Mouse (Mus musculus) heart, adult 2 months (tissue): ENCODE results near the gene Gm10643. TPM values are rescaled to one million over a fixed set of nuclear protein-coding genes. Genes with fewer than 3 reads are reported as not detected.
A peak's percentile ranks its signal among the peaks of the same experiment; 100 is the strongest.

ENCODE experiments used
- DNase-seq, 2 experiments: peaks; one replicate each; pipeline ENCODE4 v3.0.0; 2021
- H3K27ac ChIP-seq: fragments of 200-600 bp; 2 replicates; pipeline ENCODE4 v1.8.1; 2022
- H3K27me3 ChIP-seq: fragments of 200-500 bp; 2 replicates; pipeline ENCODE4 v1.6.1; 2012; ENCODE audit warnings: mild to moderate bottlenecking, low read length, inconsistent platforms, mixed read lengths; ENCODE audit not compliant: control insufficient read depth, insufficient read depth
- H3K36me3 ChIP-seq: fragments of 200-500 bp; 2 replicates; pipeline ENCODE4 v1.6.1; 2012; ENCODE audit warnings: low read length, inconsistent platforms; ENCODE audit not compliant: control insufficient read depth, insufficient read depth
- H3K4me1 ChIP-seq: fragments of 200-500 bp; 2 replicates; pipeline ENCODE4 v1.6.1; 2011; ENCODE audit warnings: low read length; ENCODE audit not compliant: control insufficient read depth, insufficient read depth
- H3K4me3 ChIP-seq: fragments of 200-600 bp; 2 replicates; pipeline ENCODE4 v1.8.1; 2022
- H3K79me2 ChIP-seq: fragments of 200-500 bp; replicated peaks from 2 replicates; pipeline ENCODE4 v1.6.1; 2012; ENCODE audit warnings: mild to moderate bottlenecking, inconsistent platforms, low read length, moderate library complexity, mixed read lengths; ENCODE audit not compliant: control insufficient read depth, insufficient read depth
- H3K9ac ChIP-seq: fragments of 200-500 bp; 2 replicates; pipeline ENCODE4 v1.6.1; 2012; ENCODE audit warnings: low read depth, mild to moderate bottlenecking, control low read depth, inconsistent platforms, low read length, mixed read lengths
- CTCF ChIP-seq: fragments of 200-600 bp; IDR thresholded peaks from 2 replicates; pipeline ENCODE4 v1.8.1; 2022; ENCODE audit warnings: antibody characterized with exemption, mild to moderate bottlenecking, moderate library complexity
- EP300 ChIP-seq: fragments of 200-500 bp; IDR thresholded peaks from 2 replicates; pipeline ENCODE4 v1.6.1; 2011; ENCODE audit warnings: low read depth, low read length, control low read depth; ENCODE audit not compliant: insufficient read depth
- POLR2A ChIP-seq: fragments of 200-500 bp; IDR thresholded peaks from 2 replicates; pipeline ENCODE4 v1.6.1; 2011; ENCODE audit warnings: mild to moderate bottlenecking, low read depth, low read length, control low read depth; ENCODE audit not compliant: insufficient read depth
- WGBS: fragments of 180-500 bp; shearing (Covaris S2); methylation state at CpG from one replicate; pipeline ENCODE4 v1.1.7; 2018; 5-methylcytosine and 5-hydroxymethylcytosine counted together
- intact Hi-C: fragments of 180-260 bp; cut with DNase I; formaldehyde crosslinking; loops from one replicate; pipeline ENCODE4 v1.15.1; 2025
- polyA plus RNA-seq: library from polyadenylated mRNA; depleted of rRNA; stranded (reverse); fragments of >200 nt; gene quantifications from 2 replicates; pipeline ENCODE4 v1.2.3, GENCODE M21; 2012
- total RNA-seq, 2 experiments: library from RNA; stranded (reverse); gene quantifications; 2 replicates each; pipeline ENCODE4 v1.2.3; 2021

Gene Gm10643
- total and polyA plus RNA-seq, 3 experiments: 2.1 to 4.8 (median 3.6) TPM

DNA sequence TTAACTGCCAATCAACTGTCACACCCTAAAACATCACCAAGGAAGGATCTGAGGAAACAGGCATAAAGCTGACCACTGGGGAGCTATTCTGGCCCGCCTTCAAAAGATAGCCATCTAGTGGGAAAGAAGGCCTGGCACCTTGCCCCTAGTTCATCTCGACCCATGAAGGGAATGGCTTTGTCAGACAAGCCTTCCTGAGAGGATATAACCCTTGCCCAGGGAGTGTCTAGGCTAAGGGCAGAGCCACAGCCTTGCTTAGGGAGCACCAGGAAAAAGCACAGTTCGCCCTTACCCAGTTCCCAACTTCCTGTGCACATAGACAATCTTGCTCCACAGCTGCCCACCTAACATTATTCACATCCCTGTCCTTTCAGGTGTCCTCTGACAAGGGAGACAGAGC lies 38.7 kb upstream of the Gm10643 start:
- intact Hi-C loops: loop anchor here (1.0 kb wide), 1 partner anchor 60 kb away; no protein-coding TSS in a partner anchor
- no peaks in the 10 kb centered on the region for H3K27me3 ChIP-seq
- WGBS: 20% methylated on average over 3 of the region's 3 CpGs
- H3K79me2 ChIP-seq: peaks cover 1% of the 10 kb centered on the region; the same call in 1 of the 2 replicates
- no peaks in the 10 kb centered on the region for H3K36me3 ChIP-seq
- H3K4me3 ChIP-seq: no peak overlapping the region
- H3K27ac ChIP-seq: no peak overlapping the region
- H3K4me1 ChIP-seq: peaks cover 5% of the 10 kb centered on the region
- TF ChIP-seq POLR2A (no peak), EP300 (no peak), CTCF (no peak)
- peak in 1 of 2 experiments; percentile 5 for DNase-seq
- peak overlapping the region; percentile 21; the same call in 1 of the 2 replicates for H3K9ac ChIP-seq

DNA sequence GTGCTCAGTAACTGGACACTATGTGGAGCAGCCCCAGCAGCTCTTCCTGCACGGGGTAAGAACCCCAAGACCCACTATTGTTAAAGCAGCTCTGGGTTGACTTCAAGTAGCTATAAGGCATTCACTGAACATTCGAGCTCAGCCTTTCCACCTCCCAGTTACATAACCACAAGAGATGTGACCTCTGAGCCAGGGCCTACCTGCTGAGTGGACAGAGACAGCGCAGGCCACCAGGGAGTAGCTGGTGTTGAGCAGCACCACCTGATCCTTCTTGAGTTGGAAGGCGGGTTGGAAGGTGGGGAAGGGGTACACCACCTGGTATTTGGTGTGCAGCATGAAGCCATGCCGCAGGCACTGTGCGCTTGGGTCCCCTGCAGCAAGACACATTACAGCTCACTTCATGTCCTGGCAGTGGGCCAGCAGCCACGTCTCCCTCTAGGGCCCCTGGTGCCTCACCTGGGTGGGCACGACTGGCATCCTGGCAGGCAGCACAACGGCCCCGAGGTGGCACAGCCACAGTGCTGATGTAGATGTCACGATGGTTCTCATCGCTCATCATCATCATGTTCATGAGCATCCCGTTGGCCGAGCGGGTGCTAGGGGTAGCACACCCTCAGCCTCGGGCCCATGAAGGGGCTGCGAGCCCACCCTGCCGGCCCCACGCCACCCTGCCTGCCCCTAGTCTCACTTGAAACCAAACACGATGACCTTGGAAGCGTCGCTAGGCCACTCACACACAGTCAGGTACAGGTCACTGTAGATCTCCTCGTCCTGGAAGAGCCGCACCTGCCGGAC lies 36.7 kb upstream of the Gm10643 start:
- no peaks in the 10 kb centered on the region for H3K27me3 ChIP-seq
- DNase-seq: no peak
- no peak overlapping the region for H3K27ac ChIP-seq
- no peaks in the 10 kb centered on the region for H3K36me3 ChIP-seq
- WGBS: 92% methylated on average over 25 of the region's 25 CpGs
- intact Hi-C loops: no loop called here
- H3K4me3 ChIP-seq: no peak overlapping the region
- H3K9ac ChIP-seq: no peak overlapping the region
- peaks cover 5% of the 10 kb centered on the region for H3K4me1 ChIP-seq
- H3K79me2 ChIP-seq: peaks cover 1% of the 10 kb centered on the region; the same call in 1 of the 2 replicates
- TF ChIP-seq CTCF (no peak), POLR2A (no peak)

GRCm38 (mm10) chr8:84098376-84098775 lies 33.4 kb upstream of the Gm10643 start:
- Histone ChIP-seq H3K36me3 (no peaks in the 10 kb centered on the region), H3K4me3 (no peak overlapping the region), H3K27ac (no peak overlapping the region), H3K27me3 (no peaks in the 10 kb centered on the region), H3K9ac (no peak overlapping the region), H3K4me1 (no peaks in the 10 kb centered on the region), H3K79me2 (no peaks in the 10 kb centered on the region; the same call in 1 of the 2 replicates)
- no peak for DNase-seq
- intact Hi-C loops: no loop called here
- WGBS: 90% methylated on average over 7 of the region's 7 CpGs
- TF ChIP-seq CTCF: no peak
- no peak for TF ChIP-seq POLR2A
- TF ChIP-seq EP300: no peak

DNA sequence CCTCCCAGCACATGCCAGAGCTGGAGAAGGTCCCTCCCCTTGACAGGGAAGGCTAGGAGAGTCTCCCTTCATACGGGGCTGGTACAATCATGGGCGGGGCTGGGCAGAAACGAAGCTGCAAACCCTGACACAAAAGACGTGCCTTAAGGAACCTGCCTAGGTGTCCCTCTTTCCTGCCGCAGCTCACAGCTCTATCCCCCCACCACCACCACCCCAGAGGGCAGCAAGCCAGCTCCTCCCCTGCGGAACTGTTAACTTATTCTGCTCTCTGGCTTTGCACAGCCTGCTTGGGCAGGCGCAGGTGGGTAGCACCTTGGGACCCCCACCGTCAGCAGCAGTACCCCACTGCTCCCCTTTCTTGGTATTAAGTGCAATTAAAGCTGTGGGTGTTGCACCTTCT lies 31.1 kb upstream of the Gm10643 start:
- DNase-seq: no peak
- WGBS: 74% methylated on average over 8 of the region's 8 CpGs
- Histone ChIP-seq H3K27me3 (no peaks in the 10 kb centered on the region), H3K9ac (no peak overlapping the region), H3K27ac (no peak overlapping the region), H3K79me2 (no peaks in the 10 kb centered on the region), H3K36me3 (no peaks in the 10 kb centered on the region), H3K4me3 (no peak overlapping the region), H3K4me1 (no peaks in the 10 kb centered on the region)
- no peak for TF ChIP-seq EP300
- TF ChIP-seq CTCF: no peak
- TF ChIP-seq POLR2A: no peak
- intact Hi-C loops: no loop called here

DNA sequence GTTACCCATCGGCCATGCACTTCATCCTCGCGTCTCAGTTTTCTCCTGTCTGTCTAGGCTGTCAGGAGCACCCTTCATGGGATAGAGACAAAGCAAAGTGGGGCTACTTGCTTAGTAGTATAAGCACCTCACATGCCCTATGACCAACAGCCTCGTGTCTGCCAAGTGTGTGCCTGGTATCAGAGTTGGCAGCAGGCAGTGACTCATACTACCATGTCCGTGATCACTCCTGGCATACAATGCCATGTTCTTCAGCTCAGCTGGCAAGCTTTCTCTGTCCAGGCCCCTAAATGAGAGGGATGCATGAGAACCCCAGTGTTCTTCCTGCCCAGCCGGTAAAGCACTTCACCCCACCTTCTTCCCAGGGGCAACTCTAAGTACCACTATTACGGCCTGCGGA lies 25.6 kb upstream of the Gm10643 start:
- Histone ChIP-seq H3K9ac (no peak overlapping the region), H3K79me2 (no peaks in the 10 kb centered on the region), H3K27ac (no peak overlapping the region), H3K36me3 (no peaks in the 10 kb centered on the region), H3K4me1 (peaks cover 2% of the 10 kb centered on the region; the same call in 1 of the 2 replicates), H3K4me3 (no peak overlapping the region), H3K27me3 (no peaks in the 10 kb centered on the region)
- WGBS: 64% methylated on average over 8 of the region's 8 CpGs
- intact Hi-C loops: no loop called here
- TF ChIP-seq POLR2A (no peak), EP300 (peak; percentile 76; the same call in 1 of the 2 replicates)
- DNase-seq: peak in 1 of 2 experiments; percentile 59

DNA sequence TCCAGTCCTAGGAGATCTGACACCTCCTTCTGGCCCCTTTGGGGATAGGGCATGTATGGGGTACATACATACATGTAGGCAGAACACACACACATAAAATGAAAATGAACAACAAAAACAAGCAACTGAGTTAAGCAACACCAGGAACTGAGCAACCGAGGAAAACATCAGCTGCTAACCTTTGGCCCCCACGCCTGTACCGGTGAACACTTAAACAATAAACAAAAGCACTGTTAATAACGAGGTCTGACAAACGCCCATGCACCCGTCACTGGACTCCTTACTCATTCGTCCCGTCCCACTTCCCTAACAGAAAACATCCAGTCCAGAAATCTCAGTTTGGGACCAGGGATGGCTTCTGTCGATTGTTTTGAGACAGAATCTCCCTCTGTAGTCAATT lies 24.3 kb upstream of the Gm10643 start:
- Histone ChIP-seq H3K27ac (no peak overlapping the region), H3K36me3 (no peaks in the 10 kb centered on the region), H3K4me1 (peaks cover 2% of the 10 kb centered on the region; the same call in 1 of the 2 replicates), H3K4me3 (no peak overlapping the region), H3K79me2 (no peaks in the 10 kb centered on the region), H3K9ac (no peak overlapping the region), H3K27me3 (no peaks in the 10 kb centered on the region)
- intact Hi-C loops: no loop called here
- TF ChIP-seq CTCF: no peak
- TF ChIP-seq POLR2A: no peak
- TF ChIP-seq EP300: no peak
- DNase-seq: no peak
- WGBS: 82% methylated on average over 9 of the region's 9 CpGs
